Mouse (Mus musculus) liver, postnatal 0 days (tissue): ENCODE measurements at regions not wholly inside any gene's neighbourhood (a gene's known extent, or its start where the extent isn't known, plus 50 kb on each side); places are given as distances from the start of the nearest gene placed in this dataset.

Experiments
- CTCF ChIP-seq: sonication (generic); IDR thresholded peaks from 2 replicates; pipeline ENCODE4 v1.5.1; 2016; ENCODE audit warnings: antibody characterized with exemption, low read depth
- EP300 ChIP-seq: IDR thresholded peaks from 2 replicates; pipeline ENCODE4 v1.6.1; 2016; ENCODE audit warnings: antibody characterized with exemption, low read depth, mild to moderate bottlenecking

DNA sequence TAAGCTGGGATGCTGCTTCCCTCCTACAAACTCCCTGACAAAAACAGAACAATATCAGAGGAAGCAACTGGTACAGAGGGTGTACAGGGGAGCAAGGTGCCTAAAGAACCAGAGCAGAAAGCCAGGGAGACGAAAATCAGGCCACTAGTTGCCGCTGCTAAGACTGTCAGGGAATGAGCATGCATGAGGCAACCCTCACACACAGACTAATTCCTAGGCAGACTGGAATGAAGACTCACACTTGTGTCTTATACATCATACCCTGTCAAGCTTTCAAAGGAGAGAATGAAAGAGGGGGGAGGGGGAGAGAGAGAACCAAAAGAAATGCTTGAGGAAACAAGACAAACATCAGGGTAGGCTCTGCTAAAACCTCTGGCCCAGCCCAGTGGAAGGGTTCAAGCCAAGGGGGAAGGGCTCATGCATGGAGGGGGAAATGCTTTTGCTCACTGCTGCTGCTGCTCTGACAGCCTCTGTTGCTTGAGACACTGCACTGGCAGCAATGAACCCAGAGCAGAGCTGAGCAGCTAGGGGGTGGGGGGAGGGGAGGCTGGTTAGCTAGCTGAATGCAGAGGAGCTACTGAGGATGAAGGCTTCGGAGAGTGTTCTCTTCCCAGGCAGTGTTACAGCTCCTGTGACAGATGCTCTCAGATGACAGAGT, 835.5 kb upstream of the Gje1 start:
- no peak for TF ChIP-seq EP300
- TF ChIP-seq CTCF = no peak
